Mouse (Mus musculus): ENCODE measurements around the gene Mrps14. TPM values are rescaled to one million over a fixed set of nuclear protein-coding genes. Genes with fewer than 3 reads are reported as not detected.

The Mrps14 gene
- polyA plus RNA-seq, 1 experiment from 2014 or later, result 145 TPM

DNA sequence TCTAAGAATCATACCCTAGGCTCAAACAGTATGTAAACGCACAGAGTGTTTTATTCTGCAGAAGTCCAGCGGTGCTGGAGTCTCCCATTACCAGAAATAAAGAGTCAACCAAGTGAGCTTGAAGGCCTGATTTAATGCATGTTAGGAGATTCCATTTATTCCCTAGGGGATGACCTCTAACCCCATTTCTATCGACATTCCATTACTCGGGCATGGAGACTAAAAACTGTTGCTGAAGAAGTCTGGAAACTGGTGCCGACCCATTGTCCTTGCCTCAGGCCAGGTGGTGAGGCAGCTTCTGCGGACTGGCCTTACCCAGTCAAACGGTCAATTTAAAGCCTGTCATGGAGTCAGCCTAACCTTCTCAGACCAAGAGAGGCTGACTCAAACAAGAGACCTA lies 19.2 kb downstream of the Mrps14 start:
- 55% methylated on average over 7 of the region's 7 CpGs for WGBS
- peak overlapping the region; percentile 98; the same call in 1 of the 2 replicates for H3K27ac ChIP-seq
- ATAC-seq (ENCODE audit: low FRiP score) (no peak), DNase-seq (ENCODE audit: low spot score) (no peak)
- peak overlapping the region; percentile 69; the same call in 1 of the 2 replicates for H3K4me2 ChIP-seq (replicated peaks)
- no peaks in the 10 kb centered on the region for H3K9me3 ChIP-seq (ENCODE audit: control insufficient read depth, low read length)
- H3K27me3 ChIP-seq (ENCODE audit: control insufficient read depth, insufficient read depth, low read length), result no peaks in the 10 kb centered on the region
- no peak overlapping the region for H3K9ac ChIP-seq
- H3K4me3 ChIP-seq (replicated peaks; ENCODE audit: low read length), result peak overlapping the region; percentile 70; the same call in 1 of the 2 replicates
- H3K36me3 ChIP-seq (replicated peaks; ENCODE audit: control insufficient read depth, insufficient read depth), result no peaks in the 10 kb centered on the region
- H3K4me1 ChIP-seq (replicated peaks; ENCODE audit: control insufficient read depth, insufficient read depth, low read length), result peaks cover 27% of the 10 kb centered on the region

DNA sequence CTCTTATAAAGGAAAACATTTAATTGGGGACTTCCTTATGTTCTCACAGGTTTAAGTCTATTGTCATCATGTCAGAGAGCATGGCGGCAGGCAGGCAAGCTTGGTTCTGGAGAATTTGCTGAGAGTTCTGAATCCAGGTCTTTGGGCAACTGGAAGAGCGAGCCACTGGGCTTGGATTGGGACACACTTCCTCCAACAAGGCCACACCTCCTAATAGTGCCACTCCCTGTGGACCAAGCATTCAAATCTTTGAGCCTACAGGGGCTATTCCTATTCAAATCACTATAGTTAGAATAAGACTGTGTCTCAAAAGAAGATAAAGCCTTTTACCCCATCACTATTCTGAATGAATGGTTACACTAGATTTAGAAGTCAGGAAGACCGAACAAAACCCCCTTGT lies 22.9 kb downstream of the Mrps14 start:
- H3K27me3 ChIP-seq (ENCODE audit: control insufficient read depth, insufficient read depth, low read length), result no peaks in the 10 kb centered on the region
- 85% methylated on average over 3 of the region's 3 CpGs for WGBS
- H3K36me3 ChIP-seq (replicated peaks; ENCODE audit: control insufficient read depth, insufficient read depth), result no peaks in the 10 kb centered on the region
- no peak overlapping the region for H3K4me2 ChIP-seq (replicated peaks)
- peaks cover 8% of the 10 kb centered on the region; the same call in 1 of the 2 replicates for H3K4me1 ChIP-seq (replicated peaks; ENCODE audit: control insufficient read depth, insufficient read depth, low read length)
- DNase-seq (ENCODE audit: low spot score) (no peak), ATAC-seq (ENCODE audit: low FRiP score) (no peak)
- H3K27ac ChIP-seq, result no peak overlapping the region
- H3K9ac ChIP-seq, result no peak overlapping the region
- no peak overlapping the region for H3K4me3 ChIP-seq (replicated peaks; ENCODE audit: low read length)
- H3K9me3 ChIP-seq (ENCODE audit: control insufficient read depth, low read length), result no peaks in the 10 kb centered on the region

DNA sequence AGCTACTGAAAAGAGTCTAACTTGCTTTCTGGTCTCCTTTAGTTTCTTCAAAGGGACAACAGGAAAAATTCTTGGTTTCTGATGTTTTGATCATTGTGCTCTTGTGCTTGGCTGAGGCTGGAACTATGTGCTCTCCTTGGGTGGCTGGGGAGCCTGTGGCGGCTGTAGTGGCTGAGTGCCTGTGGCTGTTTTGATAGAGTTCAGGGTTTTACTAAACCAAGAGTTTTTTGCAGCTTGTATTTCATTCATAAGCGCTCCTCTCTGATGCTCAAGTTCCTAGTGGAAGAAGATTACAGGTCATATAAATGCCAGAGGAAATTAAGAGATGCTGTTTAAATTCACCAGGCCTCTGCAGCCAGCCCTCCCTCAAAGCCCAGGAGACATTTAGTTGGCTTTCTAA lies 29.1 kb downstream of the Mrps14 start:
- Histone ChIP-seq H3K9ac (no peak overlapping the region), H3K27ac (no peak overlapping the region), H3K27me3 (ENCODE audit: control insufficient read depth, insufficient read depth, low read length) (no peaks in the 10 kb centered on the region), H3K4me2 (replicated peaks) (no peak overlapping the region), H3K4me3 (replicated peaks; ENCODE audit: low read length) (no peak overlapping the region), H3K36me3 (replicated peaks; ENCODE audit: control insufficient read depth, insufficient read depth) (peaks cover 20% of the 10 kb centered on the region), H3K9me3 (ENCODE audit: control insufficient read depth, low read length) (no peaks in the 10 kb centered on the region), H3K4me1 (replicated peaks; ENCODE audit: control insufficient read depth, insufficient read depth, low read length) (no peaks in the 10 kb centered on the region)
- WGBS, result 84% methylated on average over 2 of the region's 2 CpGs
- ATAC-seq (ENCODE audit: low FRiP score), result no peak
- no peak for DNase-seq (ENCODE audit: low spot score)

DNA sequence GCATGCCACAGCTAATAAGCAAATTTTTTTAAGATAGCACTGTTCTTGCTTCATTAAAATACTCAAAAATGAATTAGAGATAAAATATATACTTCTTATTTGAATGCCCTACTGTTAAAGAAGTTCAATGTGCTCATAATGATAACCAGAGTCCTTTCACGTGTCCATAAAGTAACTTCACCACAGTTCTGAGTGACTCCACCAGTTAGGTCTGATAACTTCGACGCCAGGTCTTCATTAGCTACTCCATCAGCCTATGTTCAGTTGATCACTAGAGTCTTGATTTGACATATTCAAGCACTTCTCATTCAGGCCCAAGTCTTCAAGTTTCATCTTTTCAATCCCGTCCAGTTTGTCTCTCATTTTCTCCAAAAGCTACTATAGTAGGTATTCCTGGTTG lies 32.2 kb downstream of the Mrps14 start:
- no peaks in the 10 kb centered on the region for H3K4me1 ChIP-seq (replicated peaks; ENCODE audit: control insufficient read depth, insufficient read depth, low read length)
- no peak overlapping the region for H3K4me2 ChIP-seq (replicated peaks)
- no peak overlapping the region for H3K9ac ChIP-seq
- no peak overlapping the region for H3K27ac ChIP-seq
- ATAC-seq (ENCODE audit: low FRiP score) (no peak), DNase-seq (ENCODE audit: low spot score) (no peak)
- H3K36me3 ChIP-seq (replicated peaks; ENCODE audit: control insufficient read depth, insufficient read depth), result peaks cover 20% of the 10 kb centered on the region
- 93% methylated on average over 4 of the region's 4 CpGs for WGBS
- H3K4me3 ChIP-seq (replicated peaks; ENCODE audit: low read length), result no peak overlapping the region
- no peaks in the 10 kb centered on the region for H3K9me3 ChIP-seq (ENCODE audit: control insufficient read depth, low read length)
- H3K27me3 ChIP-seq (ENCODE audit: control insufficient read depth, insufficient read depth, low read length), result no peaks in the 10 kb centered on the region

DNA sequence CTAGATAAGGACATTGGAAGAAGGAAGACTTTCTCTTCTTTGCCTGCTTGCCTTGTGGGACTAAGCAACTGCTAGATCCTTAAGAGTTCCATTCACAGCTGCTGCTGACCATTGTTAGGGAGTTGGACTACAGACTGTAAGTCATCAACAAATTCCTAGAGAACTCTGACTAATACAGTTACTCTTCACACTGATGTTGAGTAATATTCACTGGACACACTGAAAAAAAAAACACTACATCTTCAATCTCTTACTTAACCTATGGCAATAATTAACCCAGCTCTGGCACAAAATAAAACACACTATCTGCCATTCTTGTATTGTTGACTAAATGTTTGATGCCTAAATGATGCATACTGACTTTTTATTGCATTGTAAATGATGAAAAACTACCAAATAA lies 32.8 kb downstream of the Mrps14 start:
- DNase-seq (ENCODE audit: low spot score), result no peak
- H3K27me3 ChIP-seq (ENCODE audit: control insufficient read depth, insufficient read depth, low read length), result no peaks in the 10 kb centered on the region
- H3K9ac ChIP-seq, result no peak overlapping the region
- H3K27ac ChIP-seq, result no peak overlapping the region
- H3K36me3 ChIP-seq (replicated peaks; ENCODE audit: control insufficient read depth, insufficient read depth), result peaks cover 20% of the 10 kb centered on the region
- no peaks in the 10 kb centered on the region for H3K4me1 ChIP-seq (replicated peaks; ENCODE audit: control insufficient read depth, insufficient read depth, low read length)
- no peak overlapping the region for H3K4me2 ChIP-seq (replicated peaks)
- ATAC-seq (ENCODE audit: low FRiP score), result no peak
- H3K4me3 ChIP-seq (replicated peaks; ENCODE audit: low read length), result no peak overlapping the region
- no peaks in the 10 kb centered on the region for H3K9me3 ChIP-seq (ENCODE audit: control insufficient read depth, low read length)

DNA sequence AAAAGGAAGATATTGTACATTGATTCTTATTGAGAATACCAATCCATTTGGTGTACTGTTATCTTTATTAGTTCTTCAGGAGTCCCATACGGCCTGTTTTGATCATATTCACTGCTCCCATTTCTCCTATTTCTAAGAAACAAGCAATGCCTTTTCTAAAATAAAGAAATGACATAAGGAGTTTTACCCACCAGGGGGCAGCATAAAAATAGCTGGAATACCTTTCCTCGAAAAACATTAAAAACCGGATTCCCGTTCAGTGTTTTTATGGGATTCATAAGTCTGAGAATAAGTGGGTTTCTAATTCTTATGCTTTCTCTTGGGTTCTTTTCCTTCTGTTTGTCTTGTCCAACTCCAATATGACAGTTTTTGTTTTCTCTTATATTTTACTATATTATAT lies 36.0 kb downstream of the Mrps14 start:
- Histone ChIP-seq H3K9ac (no peak overlapping the region), H3K4me1 (replicated peaks; ENCODE audit: control insufficient read depth, insufficient read depth, low read length) (no peaks in the 10 kb centered on the region), H3K9me3 (ENCODE audit: control insufficient read depth, low read length) (no peaks in the 10 kb centered on the region), H3K4me3 (replicated peaks; ENCODE audit: low read length) (no peak overlapping the region), H3K4me2 (replicated peaks) (no peak overlapping the region), H3K36me3 (replicated peaks; ENCODE audit: control insufficient read depth, insufficient read depth) (no peaks in the 10 kb centered on the region; the same call in 1 of the 2 replicates), H3K27me3 (ENCODE audit: control insufficient read depth, insufficient read depth, low read length) (no peaks in the 10 kb centered on the region), H3K27ac (no peak overlapping the region)
- ATAC-seq (ENCODE audit: low FRiP score) (no peak), DNase-seq (ENCODE audit: low spot score) (peak; percentile 88)
- 61% methylated on average over 4 of the region's 4 CpGs for WGBS

DNA sequence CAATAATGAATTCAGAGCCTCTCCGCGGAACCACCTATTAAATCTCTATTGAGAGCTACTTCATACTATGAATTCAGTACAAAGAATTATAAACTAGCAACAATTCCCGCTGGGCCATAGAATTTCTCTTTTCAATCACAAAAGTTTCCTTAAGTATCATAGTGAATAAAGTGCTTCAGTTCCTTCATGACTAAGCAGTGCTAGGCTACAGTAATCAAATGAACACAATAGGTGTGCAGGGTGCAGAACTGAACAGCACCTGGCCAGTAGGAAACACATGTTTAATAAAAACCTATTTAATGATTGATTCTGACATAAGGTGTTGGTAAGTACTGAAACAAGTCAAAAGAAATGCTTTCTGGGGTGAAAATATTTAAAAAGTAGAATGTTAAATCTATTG lies 37.1 kb downstream of the Mrps14 start:
- Histone ChIP-seq H3K36me3 (replicated peaks; ENCODE audit: control insufficient read depth, insufficient read depth) (0 out of 2 replicates have a peak, but pooled peaks cover 4% of the 10 kb centered on the region), H3K4me3 (replicated peaks; ENCODE audit: low read length) (no peak overlapping the region), H3K4me1 (replicated peaks; ENCODE audit: control insufficient read depth, insufficient read depth, low read length) (no peaks in the 10 kb centered on the region), H3K27me3 (ENCODE audit: control insufficient read depth, insufficient read depth, low read length) (no peaks in the 10 kb centered on the region), H3K9me3 (ENCODE audit: control insufficient read depth, low read length) (no peaks in the 10 kb centered on the region), H3K27ac (no peak overlapping the region), H3K9ac (no peak overlapping the region), H3K4me2 (replicated peaks) (no peak overlapping the region)
- ATAC-seq (ENCODE audit: low FRiP score) (no peak), DNase-seq (ENCODE audit: low spot score) (no peak)
- 70% methylated on average over 3 of the region's 3 CpGs for WGBS

DNA sequence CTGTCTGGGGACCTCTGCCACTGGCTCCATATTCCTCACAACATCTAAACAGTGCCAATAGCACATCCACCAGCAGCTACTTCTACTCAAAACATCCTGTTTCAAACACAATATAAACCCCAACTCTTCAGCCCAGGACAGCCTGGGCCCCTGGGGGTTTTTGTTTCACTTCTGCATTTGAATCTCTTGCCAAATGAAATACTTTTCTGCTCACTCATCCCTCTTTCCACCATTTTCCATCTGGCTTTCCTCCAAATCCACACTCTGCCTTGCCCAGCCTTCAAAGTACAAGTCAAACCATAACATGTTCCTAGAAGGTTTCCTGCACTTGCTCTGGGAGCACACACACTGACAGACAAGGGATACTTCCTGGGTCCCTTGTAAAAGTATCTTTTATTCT lies 38.9 kb downstream of the Mrps14 start:
- Histone ChIP-seq H3K4me1 (replicated peaks; ENCODE audit: control insufficient read depth, insufficient read depth, low read length) (no peaks in the 10 kb centered on the region), H3K4me3 (replicated peaks; ENCODE audit: low read length) (no peak overlapping the region), H3K9ac (no peak overlapping the region), H3K27ac (no peak overlapping the region), H3K36me3 (replicated peaks; ENCODE audit: control insufficient read depth, insufficient read depth) (0 out of 2 replicates have a peak, but pooled peaks cover 4% of the 10 kb centered on the region), H3K4me2 (replicated peaks) (no peak overlapping the region), H3K9me3 (ENCODE audit: control insufficient read depth, low read length) (no peaks in the 10 kb centered on the region), H3K27me3 (ENCODE audit: control insufficient read depth, insufficient read depth, low read length) (no peaks in the 10 kb centered on the region)
- DNase-seq (ENCODE audit: low spot score) (no peak), ATAC-seq (ENCODE audit: low FRiP score) (no peak)

DNA sequence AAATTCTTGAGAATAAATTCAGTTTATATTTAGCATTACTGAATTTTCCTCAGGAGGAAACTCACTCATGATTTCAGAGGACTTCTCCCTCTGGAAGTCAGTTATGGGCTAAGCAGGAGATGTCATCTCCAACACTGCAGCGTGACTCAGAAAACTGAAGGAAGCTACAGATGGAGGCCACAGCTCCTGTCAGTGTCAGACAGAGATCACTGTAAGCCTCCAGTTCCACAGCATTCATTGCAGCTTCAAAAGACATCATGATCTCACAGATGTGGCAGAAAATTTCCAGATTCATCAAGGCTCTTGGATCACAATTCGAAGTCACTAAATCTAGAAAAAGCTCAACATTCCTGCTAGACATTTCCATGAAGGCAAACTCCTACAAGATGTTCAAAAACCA lies 43.0 kb downstream of the Mrps14 start:
- H3K4me3 ChIP-seq (replicated peaks; ENCODE audit: low read length), result no peak overlapping the region
- H3K4me2 ChIP-seq (replicated peaks), result no peak overlapping the region
- no peak overlapping the region for H3K9ac ChIP-seq
- 0 out of 2 replicates have a peak, but pooled peaks cover 4% of the 10 kb centered on the region for H3K36me3 ChIP-seq (replicated peaks; ENCODE audit: control insufficient read depth, insufficient read depth)
- no peaks in the 10 kb centered on the region for H3K4me1 ChIP-seq (replicated peaks; ENCODE audit: control insufficient read depth, insufficient read depth, low read length)
- DNase-seq (ENCODE audit: low spot score) (no peak), ATAC-seq (ENCODE audit: low FRiP score) (no peak)
- WGBS, result 97% methylated on average over 2 of the region's 2 CpGs
- no peaks in the 10 kb centered on the region for H3K27me3 ChIP-seq (ENCODE audit: control insufficient read depth, insufficient read depth, low read length)
- H3K27ac ChIP-seq, result no peak overlapping the region
- no peaks in the 10 kb centered on the region for H3K9me3 ChIP-seq (ENCODE audit: control insufficient read depth, low read length)

DNA sequence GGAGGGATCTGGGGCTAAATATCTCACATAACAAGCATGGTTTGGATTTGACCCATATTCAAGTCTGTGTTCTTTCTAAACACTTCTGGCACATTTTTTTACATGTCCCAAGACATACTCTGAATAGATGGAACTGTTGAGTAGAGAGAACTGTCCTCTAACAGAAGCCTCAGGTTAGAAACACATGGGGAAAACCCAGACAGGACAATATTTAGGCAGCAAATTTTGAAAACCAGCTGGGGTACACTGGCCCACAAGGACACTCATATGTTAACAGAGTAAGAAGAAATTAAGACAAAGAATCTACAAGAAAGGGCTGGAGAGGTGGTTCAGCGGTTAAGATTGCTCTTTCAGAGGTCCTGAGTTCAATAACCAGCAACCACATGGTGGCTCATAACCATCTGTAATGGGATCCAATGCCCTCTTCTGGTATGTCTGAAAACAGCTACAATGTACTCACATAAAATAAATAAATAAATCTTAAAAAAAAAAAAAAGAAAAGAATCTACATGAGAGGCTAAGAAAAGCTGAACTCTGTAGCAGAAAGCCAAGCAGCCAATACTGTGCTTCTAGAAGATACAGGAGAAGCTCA lies 43.9 kb downstream of the Mrps14 start:
- H3K9me3 ChIP-seq (ENCODE audit: control insufficient read depth, low read length), result no peaks in the 10 kb centered on the region
- ATAC-seq (ENCODE audit: low FRiP score) (no peak), DNase-seq (ENCODE audit: low spot score) (no peak)
- 81% methylated on average over 1 of the region's 1 CpGs for WGBS
- no peak overlapping the region for H3K4me3 ChIP-seq (replicated peaks; ENCODE audit: low read length)
- H3K4me2 ChIP-seq (replicated peaks), result no peak overlapping the region
- no peaks in the 10 kb centered on the region for H3K27me3 ChIP-seq (ENCODE audit: control insufficient read depth, insufficient read depth, low read length)
- no peak overlapping the region for H3K27ac ChIP-seq
- H3K36me3 ChIP-seq (replicated peaks; ENCODE audit: control insufficient read depth, insufficient read depth), result 0 out of 2 replicates have a peak, but pooled peaks cover 4% of the 10 kb centered on the region
- H3K9ac ChIP-seq, result no peak overlapping the region
- no peaks in the 10 kb centered on the region for H3K4me1 ChIP-seq (replicated peaks; ENCODE audit: control insufficient read depth, insufficient read depth, low read length)
